Mouse (Mus musculus) hindbrain, embryonic 16.5 days (tissue): ENCODE measurements at regions not wholly inside any gene's neighbourhood (a gene's known extent, or its start where the extent isn't known, plus 50 kb on each side); places are given as distances from the start of the nearest gene placed in this dataset.

Experiments used
- ATAC-seq: fragments of 200-750 bp; cut with Nextera tagmentation; 2 replicates; pipeline ENCODE4 v1.8.0; 2017; ENCODE audit warnings: moderate TSS enrichment, moderate library complexity
- H3K27ac ChIP-seq: fragments of 300-500 bp; sonication (generic); 2 replicates; pipeline ENCODE4 v1.5.1; 2014; ENCODE audit warnings: low read depth, mild to moderate bottlenecking, control low read depth, low read length, moderate library complexity
- H3K27me3 ChIP-seq: fragments of 300-500 bp; sonication (generic); replicated peaks from 2 replicates; pipeline ENCODE4 v1.6.1; 2014; ENCODE audit warnings: low read length; ENCODE audit not compliant: control insufficient read depth, insufficient read depth
- H3K36me3 ChIP-seq: fragments of 300-500 bp; sonication (generic); 2 replicates; pipeline ENCODE4 v1.6.1; 2014; ENCODE audit warnings: mild to moderate bottlenecking, low read length, moderate library complexity, mixed read lengths; ENCODE audit not compliant: control insufficient read depth, insufficient read depth
- H3K4me1 ChIP-seq: fragments of 300-500 bp; sonication (generic); 2 replicates; pipeline ENCODE4 v1.6.1; 2014; ENCODE audit warnings: low read depth, low read length; ENCODE audit not compliant: control insufficient read depth, insufficient read depth
- H3K4me2 ChIP-seq: fragments of 300-500 bp; sonication (generic); 2 replicates; pipeline ENCODE4 v1.6.1; 2014; ENCODE audit warnings: mild to moderate bottlenecking, low read length, control low read depth, moderate library complexity
- H3K4me3 ChIP-seq: fragments of 300-500 bp; sonication (generic); 2 replicates; pipeline ENCODE4 v1.5.1; 2014; ENCODE audit warnings: mild to moderate bottlenecking, low read length, control low read depth, moderate library complexity
- H3K9ac ChIP-seq: fragments of 300-500 bp; sonication (generic); 2 replicates; pipeline ENCODE4 v1.6.1; 2014; ENCODE audit warnings: low read depth, mild to moderate bottlenecking, control low read depth, low read length, moderate library complexity
- H3K9me3 ChIP-seq: fragments of 300-500 bp; sonication (generic); 2 replicates; pipeline ENCODE4 v1.6.1; 2014; ENCODE audit warnings: mild to moderate bottlenecking, low read length, moderate library complexity; ENCODE audit not compliant: control insufficient read depth
- WGBS: fragments of 180-500 bp; shearing (Covaris S2); extraction: QIAGEN DNeasy Blood & Tissue Kit; methylation state at CpG from one replicate; pipeline ENCODE4 v1.1.7; 2014; 5-methylcytosine and 5-hydroxymethylcytosine counted together

DNA sequence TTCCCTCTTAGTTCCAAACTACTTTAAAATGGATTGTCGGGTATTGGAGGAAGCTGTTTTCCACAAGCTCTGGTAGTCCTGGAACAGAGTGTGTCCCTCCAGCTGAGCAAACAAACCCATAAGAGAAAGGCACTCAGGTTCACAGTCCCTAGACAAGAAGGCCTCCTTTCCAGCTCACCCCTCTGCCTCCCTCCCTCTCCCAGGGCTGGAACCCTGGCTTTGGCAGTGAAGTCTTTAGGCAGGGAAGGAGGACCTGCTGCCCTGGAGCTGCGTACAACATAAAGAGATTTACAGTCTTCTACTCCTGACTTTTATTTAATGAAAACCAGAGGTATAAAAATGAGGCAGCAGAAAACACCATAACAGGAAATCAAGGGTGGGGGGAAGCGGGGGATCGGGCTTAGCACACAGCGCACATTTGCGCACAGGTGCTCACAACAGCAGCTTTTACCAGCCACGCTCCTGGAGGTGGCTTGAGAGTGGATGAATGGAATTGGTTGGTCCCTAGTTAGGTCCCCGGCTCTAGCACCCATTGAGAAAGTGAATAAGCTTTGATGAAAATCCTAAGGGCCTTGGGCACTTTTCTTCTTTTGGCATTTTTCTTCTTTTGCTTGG is 143.0 kb upstream of the Gmds start:
- no peak overlapping the region for H3K4me2 ChIP-seq
- H3K9me3 ChIP-seq: no peaks in the 10 kb centered on the region
- no peaks in the 10 kb centered on the region for H3K27me3 ChIP-seq
- H3K27ac ChIP-seq: no peak overlapping the region
- 87% methylated on average over 8 of the region's 8 CpGs for WGBS
- H3K36me3 ChIP-seq: no peaks in the 10 kb centered on the region
- H3K4me3 ChIP-seq: no peak overlapping the region
- ATAC-seq: no peak
- H3K9ac ChIP-seq: no peak overlapping the region
- H3K4me1 ChIP-seq: no peaks in the 10 kb centered on the region

DNA sequence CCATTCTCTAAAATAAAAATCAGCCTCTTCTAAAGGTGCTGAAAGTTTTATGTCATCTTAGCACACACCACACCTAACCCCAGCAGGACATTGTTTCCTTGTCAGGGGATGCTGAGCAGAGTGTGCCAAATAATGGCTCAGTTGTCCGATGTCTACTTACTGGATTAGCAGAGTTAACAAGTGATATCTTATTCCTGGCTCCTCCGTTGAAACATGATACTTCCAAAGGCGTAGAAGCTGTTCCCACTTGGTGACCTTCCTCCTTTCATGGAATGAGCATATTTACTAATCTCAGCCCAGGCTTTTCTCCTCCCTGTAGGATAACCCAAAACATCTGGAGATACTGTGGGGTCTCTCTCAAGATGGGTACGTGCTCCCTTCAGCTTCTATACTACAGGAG is 141.5 kb upstream of the Gmds start:
- Histone ChIP-seq H3K9me3 (no peaks in the 10 kb centered on the region), H3K9ac (no peak overlapping the region), H3K36me3 (no peaks in the 10 kb centered on the region), H3K4me3 (no peak overlapping the region), H3K27me3 (no peaks in the 10 kb centered on the region), H3K4me1 (no peaks in the 10 kb centered on the region), H3K4me2 (no peak overlapping the region), H3K27ac (no peak overlapping the region)
- WGBS: 67% methylated on average over 4 of the region's 4 CpGs
- no peak for ATAC-seq

DNA sequence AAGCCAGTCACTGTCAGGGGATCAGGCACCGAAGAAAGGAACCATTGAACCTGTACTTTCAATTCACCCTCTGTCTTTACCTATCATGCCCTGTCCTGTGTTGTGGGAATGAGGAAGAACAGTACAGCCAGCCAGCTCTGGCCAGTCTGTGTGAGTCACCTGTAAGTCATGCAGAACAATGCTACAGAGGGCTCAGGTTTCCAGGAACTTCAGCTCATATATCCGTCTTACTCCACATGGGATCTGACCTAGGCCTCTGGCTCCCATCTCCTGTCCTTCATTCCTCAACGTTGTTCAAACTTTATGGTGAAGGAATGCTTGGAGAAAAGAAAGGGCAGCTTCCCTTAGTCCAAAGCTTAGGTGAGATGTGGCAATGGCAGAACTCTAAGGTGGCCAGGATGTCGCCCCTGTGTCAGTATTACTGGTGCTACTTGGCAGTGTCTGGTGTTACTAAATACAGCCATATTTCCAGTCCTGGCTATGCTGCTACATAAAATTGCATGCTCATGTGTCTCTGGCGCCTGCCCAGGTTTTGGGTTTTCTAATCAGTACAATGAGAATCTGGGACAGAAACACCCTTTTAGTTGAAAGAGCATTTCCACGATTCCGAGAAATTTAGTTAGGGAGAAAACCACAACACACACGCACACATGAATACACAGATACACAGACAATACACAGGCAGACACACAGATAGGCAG is 140.7 kb upstream of the Gmds start:
- Histone ChIP-seq H3K4me2 (no peak overlapping the region), H3K4me1 (no peaks in the 10 kb centered on the region), H3K9ac (no peak overlapping the region), H3K27ac (no peak overlapping the region), H3K36me3 (no peaks in the 10 kb centered on the region), H3K9me3 (no peaks in the 10 kb centered on the region), H3K27me3 (no peaks in the 10 kb centered on the region), H3K4me3 (no peak overlapping the region)
- WGBS: 82% methylated on average over 8 of the region's 8 CpGs
- ATAC-seq: no peak

DNA sequence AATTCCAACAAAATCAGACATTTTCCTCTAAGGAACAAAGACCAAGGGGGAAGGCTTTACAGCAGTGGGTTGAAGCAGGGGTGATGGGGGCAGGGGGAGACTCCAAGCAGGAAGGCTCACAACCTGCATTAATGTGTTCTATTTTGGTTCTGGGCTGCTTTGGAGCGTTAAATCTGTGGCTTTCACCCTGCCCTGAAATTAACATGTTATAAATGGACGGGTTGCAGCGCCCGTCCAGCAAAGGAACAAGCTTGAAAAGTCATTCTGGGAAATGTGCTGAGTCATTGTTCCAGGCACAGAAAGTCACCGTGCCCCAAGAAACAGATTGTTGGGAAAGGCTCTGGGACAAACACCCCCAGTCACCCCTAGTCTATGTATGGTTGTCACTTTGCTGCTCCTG is 127.2 kb upstream of the Gmds start:
- no peaks in the 10 kb centered on the region for H3K4me1 ChIP-seq
- 19% methylated on average over 5 of the region's 5 CpGs for WGBS
- ATAC-seq: no peak
- H3K9ac ChIP-seq: no peak overlapping the region
- no peak overlapping the region for H3K27ac ChIP-seq
- H3K27me3 ChIP-seq: no peaks in the 10 kb centered on the region
- no peak overlapping the region for H3K4me2 ChIP-seq
- no peaks in the 10 kb centered on the region for H3K9me3 ChIP-seq
- H3K4me3 ChIP-seq: no peak overlapping the region
- H3K36me3 ChIP-seq: no peaks in the 10 kb centered on the region

DNA sequence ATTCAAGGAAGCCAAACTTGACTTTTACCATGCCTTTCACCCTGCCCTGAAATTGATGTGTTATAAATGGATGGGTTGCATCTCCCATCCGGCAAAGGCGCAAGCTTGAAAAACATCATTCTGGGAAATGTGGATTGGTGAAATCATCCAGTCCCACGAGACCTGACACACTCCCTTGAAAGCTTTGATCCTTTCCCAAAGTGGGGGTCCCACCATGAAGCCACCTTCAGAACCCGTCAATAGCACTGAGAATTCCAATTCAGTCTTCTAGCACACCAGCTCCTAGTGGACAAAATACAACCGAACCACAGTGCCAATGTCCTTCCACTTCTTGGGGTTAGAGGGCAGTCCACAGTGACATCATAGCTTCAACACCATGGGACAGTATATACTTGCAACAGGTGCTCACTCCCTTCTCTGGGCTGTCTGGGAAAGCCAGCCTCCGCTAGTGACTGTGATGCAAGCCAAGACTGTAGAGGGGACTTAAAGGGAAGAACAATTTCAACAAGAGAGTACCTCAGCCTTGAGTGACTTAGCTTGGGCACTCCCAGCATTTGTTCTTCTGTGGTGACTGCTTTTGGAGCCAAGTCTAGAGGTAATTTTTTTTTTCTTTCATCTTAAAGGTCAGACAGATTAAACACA is 126.6 kb upstream of the Gmds start:
- no peaks in the 10 kb centered on the region for H3K4me1 ChIP-seq
- H3K9me3 ChIP-seq: no peaks in the 10 kb centered on the region
- no peak overlapping the region for H3K9ac ChIP-seq
- no peak overlapping the region for H3K4me3 ChIP-seq
- no peak overlapping the region for H3K27ac ChIP-seq
- WGBS: 90% methylated on average over 6 of the region's 6 CpGs
- H3K4me2 ChIP-seq: no peak overlapping the region
- no peak for ATAC-seq
- H3K27me3 ChIP-seq: no peaks in the 10 kb centered on the region
- H3K36me3 ChIP-seq: no peaks in the 10 kb centered on the region

DNA sequence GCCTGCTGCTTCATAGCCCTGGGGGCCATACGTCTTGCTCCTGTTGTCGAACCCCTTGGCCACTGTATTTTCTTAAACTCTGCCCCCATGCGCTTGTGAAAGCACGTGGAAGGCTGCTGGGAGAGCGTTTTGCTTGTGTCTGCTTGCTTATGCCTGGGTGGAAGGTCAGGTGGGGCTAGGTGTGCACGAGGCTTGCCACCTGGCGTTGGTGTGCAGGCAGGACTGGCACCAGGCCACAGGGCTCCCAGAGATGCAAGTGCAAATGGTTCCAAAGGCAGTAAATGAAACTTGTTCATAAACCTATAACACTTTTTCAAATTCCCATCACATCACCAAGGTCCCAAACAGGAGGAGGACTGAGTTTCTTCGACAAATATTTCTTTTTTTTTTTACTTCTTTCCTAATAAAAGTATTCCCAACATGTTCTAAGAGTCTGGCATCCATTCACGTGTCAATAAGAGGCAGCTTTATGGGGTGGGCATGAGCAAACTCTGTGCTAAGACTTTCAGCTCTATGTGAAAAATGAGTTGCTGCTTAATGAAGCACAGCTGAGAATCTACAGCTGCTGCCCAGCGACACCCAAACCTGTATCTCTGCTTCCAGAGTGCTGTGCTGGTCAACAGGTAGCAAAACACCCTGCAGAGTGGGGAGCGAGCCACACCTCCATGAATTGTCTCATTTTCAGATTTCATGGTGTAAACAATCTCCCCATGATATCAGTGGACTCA is 116.0 kb upstream of the Gmds start:
- no peaks in the 10 kb centered on the region for H3K4me1 ChIP-seq
- H3K4me3 ChIP-seq: no peak overlapping the region
- H3K9ac ChIP-seq: no peak overlapping the region
- no peaks in the 10 kb centered on the region for H3K36me3 ChIP-seq
- H3K27me3 ChIP-seq: no peaks in the 10 kb centered on the region
- no peak overlapping the region for H3K27ac ChIP-seq
- 83% methylated on average over 11 of the region's 11 CpGs for whole genome bisulfite sequencing
- no peak overlapping the region for H3K4me2 ChIP-seq
- H3K9me3 ChIP-seq: no peaks in the 10 kb centered on the region
- no peak for ATAC-seq

DNA sequence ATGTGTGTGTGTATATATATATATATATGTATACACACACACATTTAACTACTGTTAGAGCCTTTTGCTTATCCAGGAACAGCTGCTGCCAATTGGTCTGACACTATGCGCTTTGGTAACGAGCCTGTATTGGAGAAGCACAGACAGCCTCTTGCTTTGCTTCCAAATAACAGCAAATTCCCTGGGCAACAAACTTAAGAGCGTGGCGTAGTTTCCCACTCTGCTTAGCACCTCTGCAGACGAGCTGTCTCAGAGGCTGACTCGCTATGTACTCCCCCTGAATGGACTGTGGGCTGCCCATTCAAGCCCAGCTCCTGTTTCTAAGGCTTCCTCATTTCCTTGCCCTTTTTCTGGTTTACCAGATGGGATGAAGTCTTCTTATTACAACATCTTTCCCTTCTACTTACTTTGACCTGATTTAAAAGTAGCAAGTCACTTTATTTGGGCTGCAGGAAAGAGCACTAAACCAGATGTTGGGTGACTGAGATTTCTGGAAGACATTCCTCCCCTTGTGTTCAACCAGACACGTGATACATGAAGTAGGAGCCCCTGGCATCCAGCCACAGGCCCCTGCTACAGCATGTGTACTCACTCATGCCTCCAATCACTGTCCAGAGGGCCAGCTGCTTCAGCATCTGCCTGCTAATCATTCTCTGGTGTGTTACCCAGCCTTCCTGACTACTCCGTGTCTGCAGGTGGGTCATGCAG is 111.3 kb upstream of the Gmds start:
- H3K9me3 ChIP-seq: no peaks in the 10 kb centered on the region
- H3K27me3 ChIP-seq: no peaks in the 10 kb centered on the region
- no peak overlapping the region for H3K9ac ChIP-seq
- no peak overlapping the region for H3K4me2 ChIP-seq
- H3K4me1 ChIP-seq: no peaks in the 10 kb centered on the region
- H3K27ac ChIP-seq: no peak overlapping the region
- 71% methylated on average over 8 of the region's 8 CpGs for WGBS
- H3K36me3 ChIP-seq: no peaks in the 10 kb centered on the region
- ATAC-seq: no peak
- no peak overlapping the region for H3K4me3 ChIP-seq

GRCm38 (mm10) chr13:32444531-32444930 is 106.0 kb upstream of the Gmds start:
- no peak overlapping the region for H3K9ac ChIP-seq
- H3K9me3 ChIP-seq: no peaks in the 10 kb centered on the region
- H3K36me3 ChIP-seq: no peaks in the 10 kb centered on the region
- ATAC-seq: no peak
- 76% methylated on average over 3 of the region's 3 CpGs for WGBS
- no peak overlapping the region for H3K27ac ChIP-seq
- H3K4me2 ChIP-seq: no peak overlapping the region
- H3K4me1 ChIP-seq: no peaks in the 10 kb centered on the region
- H3K4me3 ChIP-seq: no peak overlapping the region
- no peaks in the 10 kb centered on the region for H3K27me3 ChIP-seq

DNA sequence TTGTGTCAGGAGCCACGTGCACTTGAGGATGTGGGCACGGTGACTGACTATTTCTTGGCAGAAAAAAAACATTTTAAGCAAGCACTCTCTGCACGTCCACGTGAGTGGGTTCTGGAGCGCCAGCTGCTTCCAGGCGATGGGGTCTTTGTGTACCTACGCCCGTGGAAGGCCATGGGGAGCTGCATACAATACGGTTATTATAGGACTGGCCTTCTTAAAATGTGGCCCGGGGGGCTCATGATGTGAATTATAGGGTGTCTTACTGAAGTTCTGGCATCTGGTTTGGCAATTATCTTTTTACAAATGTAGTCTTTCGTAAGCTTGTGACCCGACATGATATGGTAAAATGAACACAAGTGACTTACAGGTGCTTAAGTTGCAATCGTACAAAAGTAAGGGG is 103.5 kb upstream of the Gmds start:
- H3K4me3 ChIP-seq: no peak overlapping the region
- no peak overlapping the region for H3K4me2 ChIP-seq
- H3K27ac ChIP-seq: no peak overlapping the region
- no peaks in the 10 kb centered on the region for H3K27me3 ChIP-seq
- 76% methylated on average over 13 of the region's 13 CpGs for WGBS
- ATAC-seq: no peak
- no peaks in the 10 kb centered on the region for H3K4me1 ChIP-seq
- no peaks in the 10 kb centered on the region for H3K36me3 ChIP-seq
- no peaks in the 10 kb centered on the region for H3K9me3 ChIP-seq
- no peak overlapping the region for H3K9ac ChIP-seq
